Mouse (Mus musculus): ENCODE data around the gene Jmjd8. TPM values are rescaled to one million over a fixed set of nuclear protein-coding genes. Genes with fewer than 3 reads are reported as not detected.

The Jmjd8 gene
- 62.1 TPM for polyA plus RNA-seq (2014; fragmentation: Illumina TruSeq; extraction: RNeasy Lipid Tissue Mini Kit (QIAGEN cat#74804); ENCODE audit: low read depth, low replicate concordance)

GRCm38 (mm10) chr17:25828712-25829557 lies at the start of gene Jmjd8:
Jmjd8 (plus strand) TSS chr17:25828867.

GRCm38 (mm10) chr17:25785281-25785745 lies 43.4 kb upstream of the Jmjd8 start, which contains the start of gene Haghl:
Haghl (minus strand) TSS chr17:25785673.

GRCm38 (mm10) chr17:25786280-25786679 lies 42.4 kb upstream of the Jmjd8 start, which contains the start of gene Ccdc78:
Ccdc78 (plus strand) TSS chr17:25786580.

GRCm38 (mm10) chr17:25792615-25793014 lies 36.1 kb upstream of the Jmjd8 start, which contains the start of gene Fam173a:
Fam173a (minus strand) TSS chr17:25792901.

GRCm38 (mm10) chr17:25795609-25796092 lies 33.0 kb upstream of the Jmjd8 start, which contains the start of gene AC134908.4:
AC134908.4 (minus strand) TSS chr17:25795659.

GRCm38 (mm10) chr17:25796951-25797369 lies 31.7 kb upstream of the Jmjd8 start, which contains the start of gene Metrn:
Metrn (minus strand) TSS chr17:25797136.

GRCm38 (mm10) chr17:25808789-25809605 lies 19.7 kb upstream of the Jmjd8 start, which contains the start of gene Fbxl16:
Fbxl16 (plus strand) TSS chr17:25809085.

GRCm38 (mm10) chr17:25823452-25823851 lies 5.2 kb upstream of the Jmjd8 start, which contains the start of gene Wdr24:
Wdr24 (plus strand) TSS chr17:25823627.

GRCm38 (mm10) chr17:25833291-25833663 lies 4.6 kb downstream of the Jmjd8 start, which contains the start of gene Stub1:
Stub1 (minus strand) TSS chr17:25833404.

GRCm38 (mm10) chr17:25837076-25837410 lies 8.4 kb downstream of the Jmjd8 start, which contains the start of gene Rhbdl1:
Rhbdl1 (minus strand) TSS chr17:25837295.

GRCm38 (mm10) chr17:25841117-25841880 lies 12.6 kb downstream of the Jmjd8 start, which contains the start of gene Gm20683:
Gm20683 (minus strand) TSS chr17:25841763.

GRCm38 (mm10) chr17:25844396-25844901 lies 15.8 kb downstream of the Jmjd8 start, which contains the start of gene Rhot2:
Rhot2 (minus strand) TSS chr17:25844851.

GRCm38 (mm10) chr17:25860832-25861703 lies 32.4 kb downstream of the Jmjd8 start, which contains the start of gene Wdr90:
Wdr90 (minus strand) TSS chr17:25861501.

GRCm38 (mm10) chr17:25868601-25869191 lies 40.0 kb downstream of the Jmjd8 start, which contains the start of gene Mcrip2:
Mcrip2 (minus strand) TSS chr17:25868764.

GRCm38 (mm10) chr17:25874721-25875170 lies 46.1 kb downstream of the Jmjd8 start, which contains the start of gene Mettl26:
Mettl26 (plus strand) TSS chr17:25875074.

GRCm38 (mm10) chr17:25880196-25880910 lies 51.7 kb downstream of the Jmjd8 start, which contains the start of gene Wfikkn1:
Wfikkn1 (minus strand) TSS chr17:25880858.

